Mouse (Mus musculus): Measurements from ENCODE around the gene Greb1.

DNA sequence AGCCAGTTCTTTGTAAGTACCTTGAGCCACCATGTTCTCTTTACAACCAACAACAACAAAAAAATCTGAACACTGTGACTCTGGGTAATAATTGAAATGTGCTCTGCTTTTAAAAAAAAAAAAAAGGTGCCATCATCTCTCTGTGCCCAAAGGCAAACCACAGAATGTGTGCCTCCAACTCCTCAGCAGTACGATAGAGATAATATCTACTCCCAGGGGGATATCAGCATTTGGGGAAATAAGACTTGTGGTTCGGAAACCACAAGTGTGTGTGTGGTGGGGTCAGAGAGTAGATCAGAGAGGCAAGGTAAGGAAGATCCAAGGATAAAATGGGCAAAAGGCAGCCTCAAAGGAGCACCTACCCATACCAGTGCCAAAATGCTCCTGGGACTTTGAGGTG is 169.3 kb downstream of the Greb1 start:
- TF ChIP-seq POLR2A (IDR thresholded peaks at IDR 0.05; ENCODE audit: extremely low read depth, insufficient read depth, low read length) (no peak), CTCF (IDR thresholded peaks at IDR 0.05; ENCODE audit: extremely low read depth, insufficient read depth, low read length) (no peak)

Measured in cortical plate, adult 2 months (tissue).